Mouse (Mus musculus) lung, postnatal 4 days (tissue): ENCODE measurements around the gene Clcn3.
"Not testable (repeated sequence)": the region's sequence is repeated elsewhere in the genome, so short reads cannot be mapped to it uniquely, and the experiment has no call there.

Source experiments
- DNase-seq, 2 experiments: peaks; one replicate each; pipeline ENCODE4 v3.0.0; 2021

The Clcn3 gene

DNA sequence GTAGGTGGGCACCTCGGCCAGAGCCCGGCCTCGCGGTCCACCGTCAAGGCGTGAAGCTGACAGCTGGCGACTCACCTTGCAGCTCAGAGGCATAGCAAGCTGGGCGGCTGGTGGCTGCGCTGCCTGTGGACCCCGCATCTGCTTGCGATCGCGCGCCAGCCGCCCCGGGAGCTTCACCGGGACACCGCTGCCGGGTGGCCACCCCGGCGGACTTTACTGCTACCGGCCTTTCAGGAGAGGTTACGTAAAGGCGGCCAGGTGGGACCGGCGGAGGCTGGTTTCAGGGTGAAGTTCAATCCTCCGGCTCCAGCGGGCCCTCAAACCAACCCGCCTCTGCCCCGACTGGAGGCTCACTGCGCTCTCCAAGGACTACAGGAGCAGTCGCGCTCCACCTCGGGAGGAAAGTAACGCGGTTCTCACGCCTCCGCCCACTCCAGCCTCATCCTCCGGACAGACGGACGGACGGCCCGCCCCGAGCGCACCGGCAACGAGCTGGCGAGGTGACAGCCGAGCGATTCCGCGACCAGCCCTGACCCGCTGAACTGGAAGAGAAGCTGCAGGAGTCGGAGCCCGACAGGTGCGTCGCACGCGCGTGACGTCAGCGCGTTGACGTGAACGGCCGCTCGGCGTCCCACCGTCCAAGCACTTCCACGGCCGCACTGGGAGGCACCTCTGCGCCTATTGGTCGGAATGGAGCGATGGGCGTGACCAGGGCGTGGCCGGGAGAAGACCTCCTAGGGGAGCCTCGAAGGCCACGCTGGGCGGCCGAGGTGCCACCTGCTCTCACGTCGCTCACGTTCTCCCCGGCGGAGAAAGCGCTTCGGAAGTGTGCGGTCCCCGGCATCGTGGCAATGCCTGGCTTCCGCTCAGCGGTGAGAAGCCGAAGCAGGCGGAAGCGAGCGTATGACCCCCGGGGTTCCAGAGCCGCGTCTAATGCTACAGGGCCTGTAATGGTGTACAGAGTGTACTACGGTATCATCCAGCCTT is at the start of gene Clcn3:
Gene Clcn3, minus strand, starts transcription at position 600 of the 987 bp plus-strand sequence.
- DNase-seq: peak; percentile 98

GRCm38 (mm10) chr8:60996468-60996867 is 13.4 kb upstream of the Clcn3 start:
- no peak for DNase-seq

GRCm38 (mm10) chr8:60993639-60993986 is 10.5 kb upstream of the Clcn3 start:
- no peak for DNase-seq

DNA sequence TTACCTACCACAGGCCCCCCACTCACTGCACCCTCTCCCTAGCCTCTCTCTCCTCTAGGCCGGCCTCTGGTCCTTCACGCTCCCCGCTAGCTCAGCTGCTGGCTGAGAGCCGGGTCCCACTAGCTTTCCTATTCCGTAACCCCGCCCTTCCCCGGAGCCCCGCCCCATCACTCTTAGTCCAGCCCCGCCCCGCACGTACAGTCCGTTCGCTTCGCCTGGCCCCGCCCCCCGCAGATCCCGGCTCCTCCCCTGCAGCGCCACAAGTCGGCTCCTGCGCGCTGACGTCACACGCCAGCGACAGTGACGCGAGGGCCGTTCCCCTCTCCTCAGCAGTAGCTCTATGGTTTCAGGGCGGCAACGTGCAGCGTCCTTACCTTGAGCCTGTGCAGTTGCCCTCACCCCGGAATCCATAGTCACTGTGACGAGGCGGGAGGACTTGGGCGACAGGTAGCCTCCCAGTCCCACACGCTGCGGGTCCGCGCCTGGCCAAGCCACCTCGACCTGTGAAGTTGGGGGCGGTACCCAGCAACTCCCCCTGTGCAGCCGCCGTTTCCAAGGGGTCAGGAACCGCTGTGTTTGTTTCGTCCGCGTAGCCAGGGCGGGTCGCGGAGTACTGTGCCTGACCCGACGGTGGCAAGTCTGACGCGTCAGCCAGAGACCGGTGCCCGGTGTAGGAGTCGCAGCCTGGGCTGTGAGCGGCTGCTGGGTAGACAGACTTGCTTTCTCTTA is 10.0 kb upstream of the Clcn3 start, which contains the start of gene Nek1:
Gene Nek1, plus strand, starts transcription at position 286 of the 729 bp plus-strand sequence.
- peak; percentile 98 for DNase-seq

DNA sequence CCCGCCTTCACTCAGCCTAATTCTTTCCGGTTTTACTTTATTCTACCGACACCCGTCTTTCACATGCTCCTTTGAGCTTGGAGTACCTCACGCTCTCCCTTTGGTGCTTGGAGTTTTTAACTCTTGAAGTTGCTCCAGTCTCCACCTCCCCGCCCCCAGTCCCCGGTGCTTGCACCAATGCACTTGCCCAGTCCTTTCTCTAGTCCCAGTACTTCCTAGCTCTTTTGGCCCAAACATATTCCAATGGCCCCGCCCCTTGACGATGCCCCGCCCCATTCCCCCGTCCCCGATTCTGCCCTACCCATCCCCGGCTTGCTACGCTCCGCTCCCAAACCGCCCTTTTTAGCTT is 9.4 kb upstream of the Clcn3 start:
- peak; percentile 86 to 88 for DNase-seq

DNA sequence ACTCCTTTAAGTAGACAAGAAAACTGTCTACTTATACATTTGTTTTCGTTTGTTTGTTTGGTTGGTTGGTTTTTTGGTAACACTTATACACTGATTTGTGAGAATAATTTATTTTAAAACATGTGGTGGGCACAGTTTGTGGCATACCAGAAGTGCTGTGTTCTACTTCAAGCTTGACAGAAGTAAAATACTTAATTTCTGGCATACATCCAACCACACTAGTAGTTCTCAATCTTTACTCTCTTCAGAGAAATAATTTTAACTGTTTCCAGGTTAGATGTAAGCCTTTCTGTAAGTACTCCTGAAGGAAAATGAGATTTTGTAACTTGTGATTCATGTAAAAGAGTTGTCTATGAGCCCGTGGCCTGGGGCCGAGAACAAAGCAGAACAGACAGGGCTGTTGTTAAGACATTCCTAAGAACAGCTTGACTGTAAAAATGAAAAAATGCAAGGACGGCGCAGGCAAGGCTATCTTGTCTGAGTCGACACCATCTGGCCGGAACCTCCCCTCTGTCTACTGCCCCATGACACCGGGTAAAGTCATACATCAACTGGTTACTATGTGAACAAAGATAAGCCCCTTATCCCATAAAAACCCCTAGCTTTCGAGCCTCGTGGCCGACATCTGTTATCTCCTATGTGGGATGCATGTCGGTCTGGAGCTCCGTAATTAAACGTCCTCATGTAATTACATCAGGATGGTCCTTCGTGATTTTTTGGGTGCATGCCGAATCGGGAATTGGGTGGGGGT is 1.3 kb upstream of the Clcn3 start:
- not testable (repeated sequence) for DNase-seq

DNA sequence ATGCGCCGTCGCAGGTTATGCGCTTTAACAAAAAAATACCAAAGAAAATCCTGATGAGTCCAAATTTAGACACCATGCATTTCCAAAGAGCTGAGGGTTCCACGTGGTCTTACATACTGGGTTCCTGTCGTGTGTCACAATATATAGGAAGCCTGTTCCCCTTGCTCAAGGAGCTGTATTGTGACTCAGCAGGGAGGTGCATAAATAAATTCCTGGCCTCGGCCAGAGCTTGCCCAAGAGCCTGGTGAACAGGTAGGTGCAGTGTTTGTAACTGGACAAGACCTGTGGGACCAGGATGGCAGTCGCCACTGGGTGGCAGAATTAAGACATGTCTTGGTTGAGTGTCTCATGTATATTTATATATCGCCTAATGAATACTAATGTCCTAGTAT is 584 bp upstream of the Clcn3 start:
- peak; percentile 67 to 76 for DNase-seq

DNA sequence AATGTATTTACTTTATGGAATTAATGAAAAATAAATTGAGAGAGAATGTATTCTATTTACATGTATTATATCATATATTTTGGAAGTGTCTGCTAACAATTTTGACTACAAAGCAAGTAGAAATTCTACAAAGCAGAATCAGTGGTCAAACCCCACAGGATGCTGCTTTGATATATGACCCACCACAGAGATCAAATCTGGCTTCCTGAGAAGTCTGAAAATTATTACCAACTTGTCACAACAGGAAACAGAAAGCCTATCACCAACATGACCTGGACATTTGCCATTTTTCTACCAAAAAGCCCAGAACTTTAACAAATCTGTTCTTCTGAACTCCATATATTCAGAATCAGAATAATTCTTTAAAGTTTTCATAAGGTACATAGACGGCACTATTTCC is 1.7 kb downstream of the Clcn3 start:
- DNase-seq: no peak

DNA sequence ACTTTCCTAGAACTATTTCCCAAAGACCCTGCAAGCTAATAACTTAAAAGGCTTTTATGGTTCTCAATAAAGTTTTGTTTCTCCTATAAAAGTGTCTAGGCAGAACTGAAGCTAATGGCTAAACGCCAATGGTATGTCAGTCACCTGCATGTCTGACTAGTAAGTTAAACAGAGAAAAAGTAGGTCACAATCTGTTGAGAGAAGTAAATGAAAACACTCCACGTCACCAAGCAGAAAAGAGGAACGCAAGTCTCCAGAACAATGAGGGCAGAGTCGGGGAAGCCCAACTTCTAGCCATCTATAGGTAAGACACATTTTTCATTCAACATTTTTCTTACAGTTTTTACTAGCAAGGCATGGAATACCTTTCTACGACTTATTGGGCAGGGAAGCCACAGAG is 4.6 kb downstream of the Clcn3 start:
- no peak for DNase-seq

DNA sequence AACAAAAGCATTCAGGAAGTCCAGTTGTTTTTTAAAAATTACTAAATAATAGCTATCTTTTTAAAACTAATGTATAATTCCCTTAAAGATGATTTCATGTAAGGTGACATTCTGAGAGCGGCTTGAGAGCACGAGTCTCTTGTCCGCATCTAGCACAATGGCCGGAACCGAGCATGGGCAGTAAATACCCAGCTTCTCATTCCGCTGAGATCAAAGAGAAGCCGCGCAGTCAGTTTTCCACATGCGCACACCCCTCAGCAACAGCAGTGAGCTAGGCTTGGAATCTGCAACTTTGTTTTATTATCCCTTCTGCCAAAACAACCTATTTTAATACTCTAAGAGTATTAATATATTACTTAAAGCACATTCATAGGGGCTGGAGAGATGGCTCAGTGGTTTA is 6.3 kb downstream of the Clcn3 start:
- DNase-seq: no peak

DNA sequence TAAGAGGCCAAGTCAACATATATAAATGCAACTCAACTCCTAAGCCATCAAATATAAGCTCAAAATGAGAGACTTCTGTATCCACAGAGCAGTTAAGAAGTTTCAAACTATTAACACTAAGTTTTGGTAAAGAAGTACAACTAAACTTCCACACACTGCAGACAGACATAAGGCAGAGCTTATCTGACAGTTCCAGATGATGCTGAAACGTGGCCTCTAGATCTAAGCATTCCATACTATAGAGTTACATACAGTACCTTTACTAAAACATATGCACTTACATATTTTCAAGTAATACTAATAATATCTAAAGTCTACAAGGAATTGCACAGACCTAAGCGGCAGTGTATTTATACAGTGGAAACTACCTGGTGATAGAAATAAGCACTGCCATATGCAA is 8.3 kb downstream of the Clcn3 start:
- DNase-seq: no peak

DNA sequence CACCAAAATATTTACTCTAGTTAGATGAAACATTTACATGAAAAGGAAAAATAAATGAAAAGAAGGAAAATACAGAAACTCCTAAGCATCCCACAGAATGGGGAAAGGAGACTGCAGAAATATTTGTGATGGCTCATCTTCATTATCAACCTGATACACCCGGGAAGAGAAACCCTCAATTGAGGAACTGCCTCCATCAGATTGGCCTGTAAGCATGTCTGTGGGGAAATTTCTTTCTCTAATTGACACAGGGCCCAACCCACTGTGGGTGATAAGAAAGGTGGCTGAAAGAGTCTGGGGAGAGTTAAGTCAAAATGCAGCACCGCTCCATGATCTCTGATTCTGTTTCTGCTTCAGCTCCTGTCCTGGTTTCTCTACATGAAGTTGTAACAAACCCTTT is 9.7 kb downstream of the Clcn3 start:
- no peak for DNase-seq

- peak in 1 of 2 experiments; percentile 21 for DNase-seq
Observed at GRCm38 (mm10) chr8:60971808-60972207, 11.3 kb downstream of the Clcn3 start.

- no peak for DNase-seq
Observed at GRCm38 (mm10) chr8:60969091-60969490, 14.0 kb downstream of the Clcn3 start.

DNA sequence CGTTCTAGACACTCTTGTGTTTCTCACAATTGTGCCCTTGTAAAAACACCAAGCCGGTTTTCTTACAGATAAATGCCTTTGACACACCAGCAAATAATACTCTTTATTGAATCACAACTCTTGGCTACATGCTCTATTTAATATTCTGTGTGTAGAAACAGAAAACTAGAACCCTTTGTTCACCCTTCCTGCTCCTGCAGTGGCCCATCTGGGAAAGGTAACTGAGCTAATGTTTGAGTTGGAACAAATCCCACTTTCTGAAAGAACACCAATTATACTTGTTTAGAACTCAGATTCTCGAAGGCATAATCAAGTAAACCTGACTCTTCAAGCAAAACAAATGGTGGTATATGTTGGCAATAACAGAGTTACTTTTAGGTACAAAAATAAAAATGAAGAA is 17.4 kb downstream of the Clcn3 start:
- no peak for DNase-seq

- no peak for DNase-seq
Observed at GRCm38 (mm10) chr8:60965306-60965705, 17.8 kb downstream of the Clcn3 start.

- no peak for DNase-seq
Observed at GRCm38 (mm10) chr8:60964518-60964917, 18.6 kb downstream of the Clcn3 start.

GRCm38 (mm10) chr8:60963931-60964330 is 19.2 kb downstream of the Clcn3 start:
- no peak for DNase-seq

DNA sequence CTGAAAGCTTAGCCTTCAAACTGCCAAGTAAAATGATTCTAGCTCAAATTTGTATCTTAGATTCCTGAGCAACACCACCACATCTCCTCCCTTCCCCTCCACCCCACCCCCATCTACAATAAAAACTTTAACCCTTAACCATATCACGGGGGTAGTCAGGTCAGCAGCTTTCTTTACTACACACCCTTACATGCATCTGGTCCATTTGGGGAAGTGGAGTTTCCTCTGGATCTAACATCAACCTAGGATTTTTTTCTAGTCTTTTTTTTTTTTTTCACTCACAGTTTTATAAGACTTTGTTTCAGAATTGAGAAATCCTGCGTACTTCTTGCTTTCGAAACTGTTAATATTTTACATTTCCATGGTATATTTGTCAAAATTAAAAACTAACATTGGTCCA is 20.3 kb downstream of the Clcn3 start:
- DNase-seq: no peak

GRCm38 (mm10) chr8:60956847-60957246 is 26.3 kb downstream of the Clcn3 start:
- DNase-seq: no peak

- peak; percentile 55 to 63 for DNase-seq
Observed at GRCm38 (mm10) chr8:60954281-60955014, 28.7 kb downstream of the Clcn3 start.

DNA sequence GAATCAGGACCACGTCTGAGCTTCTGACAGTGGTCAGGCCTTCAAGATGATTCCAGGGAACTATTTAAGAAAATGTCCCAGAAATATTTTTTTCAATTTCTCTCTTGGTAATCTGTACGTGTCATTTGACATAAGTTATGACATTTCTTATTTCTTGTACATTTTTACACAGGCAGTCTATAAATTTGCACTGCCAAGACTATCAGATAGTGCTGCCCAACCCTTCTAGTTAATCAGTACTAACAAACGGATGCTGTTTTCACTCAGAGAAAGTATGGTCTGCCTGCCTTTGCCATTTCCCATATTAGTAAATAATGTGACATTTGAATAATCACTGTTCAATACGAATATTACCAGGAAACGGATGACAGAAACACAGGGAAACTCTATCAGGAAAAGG is 30.3 kb downstream of the Clcn3 start:
- DNase-seq: no peak

- no peak for DNase-seq
Observed at GRCm38 (mm10) chr8:60951757-60952156, 31.3 kb downstream of the Clcn3 start.
